Mouse (Mus musculus): ENCODE data around the gene Hspbap1. TPM values are rescaled to one million over a fixed set of nuclear protein-coding genes. Genes with fewer than 3 reads are reported as not detected.

The Hspbap1 gene
- polyA plus RNA-seq, 1 experiment from 2014 or later, result 19.9 TPM

GRCm38 (mm10) chr16:35755502-35756334, 14.5 kb upstream of the Hspbap1 start:
- no peak for ATAC-seq (replicated peaks; ENCODE audit: low FRiP score, low TSS enrichment, low read depth)
- H3K36me3 ChIP-seq (ENCODE audit: control insufficient read depth, insufficient read depth, low read length), result no peaks in the 10 kb centered on the region
- no peaks in the 10 kb centered on the region for H3K27me3 ChIP-seq (replicated peaks; ENCODE audit: control insufficient read depth, insufficient read depth, low read length)
- no peaks in the 10 kb centered on the region for H3K4me1 ChIP-seq (replicated peaks; ENCODE audit: control insufficient read depth, insufficient read depth, low read length)
- H3K9ac ChIP-seq (ENCODE audit: low read length), result no peak overlapping the region
- H3K4me3 ChIP-seq (ENCODE audit: low read depth, low read length), result no peak overlapping the region
- 81% methylated on average over 6 of the region's 6 CpGs for WGBS
- no peak overlapping the region for H3K27ac ChIP-seq (ENCODE audit: low read depth)
- no peaks in the 10 kb centered on the region for H3K9me3 ChIP-seq (ENCODE audit: control insufficient read depth, low read length)
- DNase-seq (ENCODE audit: low spot score), result no peak
- H3K4me2 ChIP-seq (ENCODE audit: low read length), result no peak overlapping the region

GRCm38 (mm10) chr16:35756697-35757096, 13.5 kb upstream of the Hspbap1 start:
- Histone ChIP-seq H3K36me3 (ENCODE audit: control insufficient read depth, insufficient read depth, low read length) (no peaks in the 10 kb centered on the region), H3K9me3 (ENCODE audit: control insufficient read depth, low read length) (no peaks in the 10 kb centered on the region), H3K9ac (ENCODE audit: low read length) (no peak overlapping the region), H3K4me3 (ENCODE audit: low read depth, low read length) (no peak overlapping the region), H3K27me3 (replicated peaks; ENCODE audit: control insufficient read depth, insufficient read depth, low read length) (no peaks in the 10 kb centered on the region), H3K4me2 (ENCODE audit: low read length) (no peak overlapping the region), H3K4me1 (replicated peaks; ENCODE audit: control insufficient read depth, insufficient read depth, low read length) (no peaks in the 10 kb centered on the region), H3K27ac (ENCODE audit: low read depth) (no peak overlapping the region)
- WGBS, result 88% methylated on average over 9 of the region's 9 CpGs
- no peak for ATAC-seq (replicated peaks; ENCODE audit: low FRiP score, low TSS enrichment, low read depth)
- no peak for DNase-seq (ENCODE audit: low spot score)

GRCm38 (mm10) chr16:35759401-35759800, 10.8 kb upstream of the Hspbap1 start:
- Histone ChIP-seq H3K36me3 (ENCODE audit: control insufficient read depth, insufficient read depth, low read length) (no peaks in the 10 kb centered on the region), H3K27me3 (replicated peaks; ENCODE audit: control insufficient read depth, insufficient read depth, low read length) (no peaks in the 10 kb centered on the region), H3K4me3 (ENCODE audit: low read depth, low read length) (no peak overlapping the region), H3K27ac (ENCODE audit: low read depth) (no peak overlapping the region), H3K9ac (ENCODE audit: low read length) (no peak overlapping the region), H3K4me1 (replicated peaks; ENCODE audit: control insufficient read depth, insufficient read depth, low read length) (no peaks in the 10 kb centered on the region), H3K9me3 (ENCODE audit: control insufficient read depth, low read length) (no peaks in the 10 kb centered on the region), H3K4me2 (ENCODE audit: low read length) (no peak overlapping the region)
- 90% methylated on average over 5 of the region's 5 CpGs for WGBS
- ATAC-seq (replicated peaks; ENCODE audit: low FRiP score, low TSS enrichment, low read depth), result no peak
- no peak for DNase-seq (ENCODE audit: low spot score)

- no peak overlapping the region for H3K4me2 ChIP-seq (ENCODE audit: low read length)
- no peaks in the 10 kb centered on the region for H3K27me3 ChIP-seq (replicated peaks; ENCODE audit: control insufficient read depth, insufficient read depth, low read length)
- H3K9ac ChIP-seq (ENCODE audit: low read length), result no peak overlapping the region
- whole genome bisulfite sequencing, result 80% methylated on average over 11 of the region's 11 CpGs
- no peaks in the 10 kb centered on the region for H3K36me3 ChIP-seq (ENCODE audit: control insufficient read depth, insufficient read depth, low read length)
- H3K4me3 ChIP-seq (ENCODE audit: low read depth, low read length), result no peak overlapping the region
- DNase-seq (ENCODE audit: low spot score) (no peak), ATAC-seq (replicated peaks; ENCODE audit: low FRiP score, low TSS enrichment, low read depth) (no peak)
- H3K4me1 ChIP-seq (replicated peaks; ENCODE audit: control insufficient read depth, insufficient read depth, low read length), result peaks cover 6% of the 10 kb centered on the region
- H3K9me3 ChIP-seq (ENCODE audit: control insufficient read depth, low read length), result no peaks in the 10 kb centered on the region
- H3K27ac ChIP-seq (ENCODE audit: low read depth), result no peak overlapping the region
These were observed 6.4 kb upstream of the Hspbap1 start for GRCm38 (mm10) chr16:35763590-35764296.

- no peak overlapping the region for H3K4me3 ChIP-seq (ENCODE audit: low read depth, low read length)
- 83% methylated on average over 1 of the region's 1 CpGs for WGBS
- H3K27me3 ChIP-seq (replicated peaks; ENCODE audit: control insufficient read depth, insufficient read depth, low read length), result no peaks in the 10 kb centered on the region
- ATAC-seq (replicated peaks; ENCODE audit: low FRiP score, low TSS enrichment, low read depth) (no peak), DNase-seq (ENCODE audit: low spot score) (no peak)
- H3K4me2 ChIP-seq (ENCODE audit: low read length), result no peak overlapping the region
- H3K4me1 ChIP-seq (replicated peaks; ENCODE audit: control insufficient read depth, insufficient read depth, low read length), result peaks cover 6% of the 10 kb centered on the region
- no peak overlapping the region for H3K9ac ChIP-seq (ENCODE audit: low read length)
- no peaks in the 10 kb centered on the region for H3K9me3 ChIP-seq (ENCODE audit: control insufficient read depth, low read length)
- H3K36me3 ChIP-seq (ENCODE audit: control insufficient read depth, insufficient read depth, low read length), result no peaks in the 10 kb centered on the region
- no peak overlapping the region for H3K27ac ChIP-seq (ENCODE audit: low read depth)
These were observed 5.2 kb upstream of the Hspbap1 start for GRCm38 (mm10) chr16:35764941-35765340.

- ATAC-seq (replicated peaks; ENCODE audit: low FRiP score, low TSS enrichment, low read depth), result no peak
- Histone ChIP-seq H3K27ac (ENCODE audit: low read depth) (no peak overlapping the region), H3K36me3 (ENCODE audit: control insufficient read depth, insufficient read depth, low read length) (no peaks in the 10 kb centered on the region), H3K4me2 (ENCODE audit: low read length) (no peak overlapping the region), H3K9me3 (ENCODE audit: control insufficient read depth, low read length) (no peaks in the 10 kb centered on the region), H3K4me1 (replicated peaks; ENCODE audit: control insufficient read depth, insufficient read depth, low read length) (peaks cover 6% of the 10 kb centered on the region), H3K27me3 (replicated peaks; ENCODE audit: control insufficient read depth, insufficient read depth, low read length) (no peaks in the 10 kb centered on the region), H3K4me3 (ENCODE audit: low read depth, low read length) (no peak overlapping the region), H3K9ac (ENCODE audit: low read length) (no peak overlapping the region)
- 68% methylated on average over 2 of the region's 2 CpGs for WGBS
- no peak for DNase-seq (ENCODE audit: low spot score)
These were observed 4.7 kb upstream of the Hspbap1 start for GRCm38 (mm10) chr16:35765449-35765848.

GRCm38 (mm10) chr16:35766366-35766765, 3.8 kb upstream of the Hspbap1 start:
- Histone ChIP-seq H3K9me3 (ENCODE audit: control insufficient read depth, low read length) (no peaks in the 10 kb centered on the region), H3K4me2 (ENCODE audit: low read length) (no peak overlapping the region), H3K27me3 (replicated peaks; ENCODE audit: control insufficient read depth, insufficient read depth, low read length) (no peaks in the 10 kb centered on the region), H3K4me3 (ENCODE audit: low read depth, low read length) (no peak overlapping the region), H3K9ac (ENCODE audit: low read length) (no peak overlapping the region), H3K36me3 (ENCODE audit: control insufficient read depth, insufficient read depth, low read length) (no peaks in the 10 kb centered on the region), H3K27ac (ENCODE audit: low read depth) (no peak overlapping the region), H3K4me1 (replicated peaks; ENCODE audit: control insufficient read depth, insufficient read depth, low read length) (peaks cover 11% of the 10 kb centered on the region)
- DNase-seq (ENCODE audit: low spot score) (no peak), ATAC-seq (replicated peaks; ENCODE audit: low FRiP score, low TSS enrichment, low read depth) (no peak)
- WGBS, result 75% methylated on average over 3 of the region's 3 CpGs

GRCm38 (mm10) chr16:35768469-35768784, 1.7 kb upstream of the Hspbap1 start:
- no peaks in the 10 kb centered on the region for H3K27me3 ChIP-seq (replicated peaks; ENCODE audit: control insufficient read depth, insufficient read depth, low read length)
- ATAC-seq (replicated peaks; ENCODE audit: low FRiP score, low TSS enrichment, low read depth) (no peak), DNase-seq (ENCODE audit: low spot score) (no peak)
- peak overlapping the region; percentile 63 for H3K4me2 ChIP-seq (ENCODE audit: low read length)
- no peaks in the 10 kb centered on the region for H3K9me3 ChIP-seq (ENCODE audit: control insufficient read depth, low read length)
- H3K27ac ChIP-seq (ENCODE audit: low read depth), result no peak overlapping the region
- H3K9ac ChIP-seq (ENCODE audit: low read length), result peak overlapping the region; percentile 74
- H3K36me3 ChIP-seq (ENCODE audit: control insufficient read depth, insufficient read depth, low read length), result no peaks in the 10 kb centered on the region
- H3K4me3 ChIP-seq (ENCODE audit: low read depth, low read length), result peak overlapping the region; percentile 89
- WGBS, result 21% methylated on average over 6 of the region's 6 CpGs
- peaks cover 11% of the 10 kb centered on the region for H3K4me1 ChIP-seq (replicated peaks; ENCODE audit: control insufficient read depth, insufficient read depth, low read length)
